Mouse (Mus musculus) heart, embryonic 14.5 days (tissue): Measurements from ENCODE around the gene Aco2. TPM values are rescaled to one million over a fixed set of nuclear protein-coding genes. Genes with fewer than 3 reads are reported as not detected.

Source experiments
- ATAC-seq: fragments of 200-750 bp; cut with Nextera tagmentation; 2 replicates; pipeline ENCODE4 v1.8.0; 2017; ENCODE audit warnings: low read depth, moderate TSS enrichment; ENCODE audit not compliant: insufficient number of reproducible peaks, insufficient read depth, low FRiP score
- H3K27ac ChIP-seq, 2 experiments: fragments of 200-500 bp in 1 of 2; fragments of 300-500 bp in 1 of 2; sonication (generic) in 1 of 2; replicated peaks in 1 of 2; 2 replicates each; pipeline ENCODE4 v1.5.1; 2012 to 2014; ENCODE audit warnings: low read depth in 2 of 2, low read length in 2 of 2, control low read depth in 1 of 2, mild to moderate bottlenecking in 1 of 2, mixed read lengths in 1 of 2; ENCODE audit not compliant: control insufficient read depth in 1 of 2, insufficient read depth in 1 of 2
- H3K27me3 ChIP-seq: fragments of 300-500 bp; sonication (generic); 2 replicates; pipeline ENCODE4 v1.6.1; 2014; ENCODE audit warnings: mild to moderate bottlenecking, low read length, control low read depth; ENCODE audit not compliant: control insufficient read depth, insufficient read depth
- H3K36me3 ChIP-seq: fragments of 300-500 bp; sonication (generic); 2 replicates; pipeline ENCODE4 v1.6.1; 2014; ENCODE audit warnings: mild to moderate bottlenecking, control low read depth, low read length, mixed read lengths; ENCODE audit not compliant: control insufficient read depth, insufficient read depth
- H3K4me1 ChIP-seq, 2 experiments: fragments of 200-500 bp in 1 of 2; fragments of 300-500 bp in 1 of 2; sonication (generic) in 1 of 2; 2 replicates each; pipeline ENCODE4 v1.6.1; 2012 to 2014; ENCODE audit warnings: low read length in 2 of 2, control low read depth in 1 of 2, mixed read lengths in 1 of 2; ENCODE audit not compliant: control insufficient read depth in 2 of 2, insufficient read depth in 2 of 2
- H3K4me2 ChIP-seq: fragments of 300-500 bp; sonication (generic); 2 replicates; pipeline ENCODE4 v1.6.1; 2014; ENCODE audit warnings: mild to moderate bottlenecking, low read length
- H3K4me3 ChIP-seq, 2 experiments: fragments of 200-500 bp in 1 of 2; fragments of 300-500 bp in 1 of 2; sonication (generic) in 1 of 2; 2 replicates each; pipeline ENCODE4 v1.5.1; 2012 to 2014; ENCODE audit warnings: low read length in 2 of 2, mild to moderate bottlenecking in 2 of 2, control low read depth in 1 of 2, low read depth in 1 of 2, moderate library complexity in 1 of 2; ENCODE audit not compliant: control insufficient read depth in 1 of 2, insufficient read depth in 1 of 2
- H3K9ac ChIP-seq: fragments of 300-500 bp; sonication (generic); 2 replicates; pipeline ENCODE4 v1.6.1; 2014; ENCODE audit warnings: mild to moderate bottlenecking, low read length
- H3K9me3 ChIP-seq: fragments of 300-500 bp; sonication (generic); 2 replicates; pipeline ENCODE4 v1.6.1; 2016; ENCODE audit warnings: low read length, control low read depth; ENCODE audit not compliant: control insufficient read depth
- WGBS: fragments of 180-500 bp; shearing (Covaris S2); extraction: QIAGEN DNeasy Blood & Tissue Kit; methylation state at CpG from one replicate; pipeline ENCODE4 v1.1.7; 2014; 5-methylcytosine and 5-hydroxymethylcytosine counted together
- polyA plus RNA-seq: library from polyadenylated mRNA; unstranded; fragments of >200 nt; fragmentation: Nextera tagmentation; extraction: Ambion mirVana; gene quantifications from 2 replicates; pipeline ENCODE4 v1.2.1, GENCODE M21; 2014

Aco2 gene
- polyA plus RNA-seq, 1 experiment from 2014 or later = 571 TPM

DNA sequence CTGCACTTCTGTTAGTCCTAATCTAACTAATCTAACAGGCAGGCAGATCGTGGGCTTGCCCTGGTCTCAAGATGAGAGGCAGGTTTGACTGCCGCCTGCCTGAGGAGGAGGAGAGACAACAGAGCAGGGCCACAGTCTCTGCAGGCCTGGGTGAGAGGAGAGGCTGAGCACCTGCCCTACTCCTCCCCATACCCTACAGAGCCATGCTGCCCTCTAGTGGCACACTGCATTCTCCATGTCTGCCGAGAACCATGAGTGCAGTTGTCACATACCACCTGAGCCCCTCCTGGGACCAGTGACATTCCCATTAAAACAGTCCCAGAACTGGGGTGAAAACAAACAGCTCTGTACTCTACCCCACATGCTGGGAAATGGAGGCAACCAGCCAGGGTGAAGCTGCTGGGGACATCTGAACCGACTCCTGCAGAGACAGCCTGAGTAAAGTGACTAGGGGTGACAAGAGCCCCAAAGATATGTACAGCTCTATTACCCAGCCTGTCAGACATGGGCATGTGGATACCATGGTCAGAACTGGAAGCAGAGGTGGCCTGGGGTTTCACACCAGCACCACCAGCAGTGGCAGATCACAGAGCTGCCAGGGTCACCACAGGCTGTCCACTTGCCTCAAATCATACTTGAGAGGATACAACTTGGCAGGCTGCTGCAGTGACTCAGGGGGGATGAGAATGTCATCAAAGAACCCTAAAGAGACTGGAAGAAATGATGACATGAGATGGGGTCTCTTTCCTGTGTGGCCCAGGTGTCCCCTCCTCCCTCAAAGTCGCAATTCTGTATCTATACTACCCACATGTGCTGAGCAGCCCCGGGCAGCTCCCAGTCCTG, 45.7 kb downstream of the Aco2 start:
- no peaks in the 10 kb centered on the region for H3K27me3 ChIP-seq
- H3K9me3 ChIP-seq = no peaks in the 10 kb centered on the region
- no peak overlapping the region for H3K4me2 ChIP-seq
- no peak overlapping the region for H3K4me3 ChIP-seq
- H3K4me1 ChIP-seq = no peaks in the 10 kb centered on the region
- 56% methylated on average over 6 of the region's 6 CpGs for WGBS
- ATAC-seq = no peak
- no peak overlapping the region for H3K9ac ChIP-seq
- peaks cover 44% of the 10 kb centered on the region for H3K36me3 ChIP-seq
- no peak overlapping the region for H3K27ac ChIP-seq

DNA sequence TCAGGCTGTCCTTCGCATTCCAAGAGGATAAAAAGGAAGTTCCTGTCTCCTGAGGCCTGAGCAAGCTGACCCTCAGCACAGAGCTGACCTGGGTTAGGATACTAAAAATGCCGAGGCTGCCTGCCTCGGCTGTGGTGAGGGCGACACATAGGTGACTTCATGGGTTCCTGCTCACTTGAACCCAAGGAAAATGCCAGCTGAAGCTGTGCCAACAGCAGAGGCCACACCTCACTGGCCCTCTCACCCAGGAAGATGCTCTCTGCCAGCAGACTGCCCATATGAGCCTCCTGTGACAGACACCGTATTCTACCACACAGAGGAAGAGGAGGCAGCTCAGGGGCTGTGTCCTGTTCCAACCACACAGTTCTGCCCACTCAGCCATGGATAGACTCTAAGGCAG, 47.0 kb downstream of the Aco2 start:
- Histone ChIP-seq H3K4me1 (no peaks in the 10 kb centered on the region), H3K4me3 (no peak overlapping the region), H3K27ac (no peak overlapping the region), H3K27me3 (no peaks in the 10 kb centered on the region), H3K9me3 (no peaks in the 10 kb centered on the region), H3K4me2 (no peak overlapping the region), H3K36me3 (peaks cover 32% of the 10 kb centered on the region), H3K9ac (no peak overlapping the region)
- ATAC-seq = no peak
- 76% methylated on average over 5 of the region's 5 CpGs for WGBS

GRCm38 (mm10) chr15:81920546-81921217, 48.6 kb downstream of the Aco2 start:
- Histone ChIP-seq H3K9ac (no peak overlapping the region), H3K4me2 (no peak overlapping the region), H3K27me3 (no peaks in the 10 kb centered on the region), H3K4me1 (peaks cover 7 to 10% of the 10 kb centered on the region in 2 experiments; a peak in 3 of 4 replicates), H3K4me3 (no peak overlapping the region), H3K27ac (no peak overlapping the region), H3K9me3 (no peaks in the 10 kb centered on the region), H3K36me3 (peaks cover 15% of the 10 kb centered on the region)
- 81% methylated on average over 10 of the region's 10 CpGs for WGBS
- no peak for ATAC-seq

- Histone ChIP-seq H3K4me1 (peaks cover 7 to 10% of the 10 kb centered on the region in 2 experiments; a peak in 3 of 4 replicates), H3K9me3 (no peaks in the 10 kb centered on the region), H3K4me3 (no peak overlapping the region), H3K4me2 (no peak overlapping the region), H3K9ac (no peak overlapping the region), H3K36me3 (peaks cover 10% of the 10 kb centered on the region), H3K27ac (no peak overlapping the region), H3K27me3 (no peaks in the 10 kb centered on the region)
- no peak for ATAC-seq
- WGBS = 70% methylated on average over 5 of the region's 5 CpGs
Observed at GRCm38 (mm10) chr15:81921255-81921654, 49.1 kb downstream of the Aco2 start.

DNA sequence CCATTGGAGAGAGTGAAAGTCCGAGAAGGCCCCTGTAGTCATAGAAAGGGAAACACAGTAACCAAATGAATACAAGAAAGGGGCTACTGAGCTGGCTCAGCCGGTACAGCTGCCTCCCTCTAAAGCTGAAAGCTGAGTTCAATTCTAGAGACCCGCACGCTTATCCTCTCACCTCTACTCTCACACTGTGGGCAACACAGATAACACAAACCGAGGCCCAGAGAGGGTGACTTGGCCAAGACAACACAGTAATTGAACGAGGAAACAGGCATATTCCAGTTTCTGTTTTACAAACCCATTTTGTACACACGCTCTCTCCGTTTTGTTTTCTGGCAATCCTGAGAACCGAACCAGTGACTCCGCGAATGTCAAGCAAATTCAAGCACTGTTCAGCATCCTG, 52.8 kb downstream of the Aco2 start:
- peak overlapping the region; percentile 94 for H3K4me2 ChIP-seq
- 85% methylated on average over 11 of the region's 11 CpGs for WGBS
- H3K27me3 ChIP-seq = no peaks in the 10 kb centered on the region
- no peaks in the 10 kb centered on the region for H3K36me3 ChIP-seq
- peaks cover 10 to 13% of the 10 kb centered on the region in 2 experiments; a peak in 3 of 4 replicates for H3K4me1 ChIP-seq
- H3K9ac ChIP-seq = peak overlapping the region; percentile 81; the same call in 1 of the 2 replicates
- no peaks in the 10 kb centered on the region for H3K9me3 ChIP-seq
- H3K27ac ChIP-seq = no peak overlapping the region
- peak overlapping the region; percentile 63 to 73; a peak in 3 of 4 replicates for H3K4me3 ChIP-seq
- no peak for ATAC-seq

DNA sequence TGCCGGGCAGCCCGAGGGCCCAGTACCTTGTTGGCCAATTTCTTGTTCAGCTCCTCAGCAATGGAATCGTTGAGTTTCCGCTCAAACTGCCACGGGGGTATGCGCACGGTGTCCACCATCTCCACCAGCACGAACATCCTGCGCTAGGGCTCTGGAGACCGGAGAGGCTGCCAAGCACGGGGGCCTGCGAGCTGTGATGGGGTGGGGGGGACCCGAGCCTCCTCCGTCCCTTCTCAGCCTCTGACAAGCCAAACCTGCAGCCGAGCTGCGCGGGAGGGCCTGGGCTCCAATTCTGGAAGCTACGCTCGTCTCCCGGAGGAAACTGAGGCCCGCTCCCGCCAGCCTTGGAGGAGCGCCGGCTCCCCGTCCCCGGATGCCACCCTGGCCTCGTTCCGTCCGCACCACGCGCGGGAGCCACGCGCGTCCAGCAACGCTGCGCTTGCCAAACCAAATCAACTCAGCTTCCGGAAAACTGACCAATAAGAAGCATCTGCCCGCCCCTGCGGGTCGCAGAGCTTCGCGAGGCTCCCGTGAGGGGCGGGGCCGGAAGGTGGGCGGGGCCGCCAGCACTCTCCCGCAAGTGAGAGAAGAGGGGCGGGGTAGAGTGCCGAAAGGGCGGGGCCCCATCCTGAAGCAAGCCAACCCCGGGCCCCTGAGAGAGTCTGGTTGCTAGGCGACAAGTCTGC, 53.8 kb downstream of the Aco2 start, which contains the start of gene Polr3h:
Gene Polr3h (minus strand): TSS at position 481 of the 686 bp plus-strand sequence.
- under 1% methylated on average over 54 of the region's 54 CpGs for WGBS
- Histone ChIP-seq H3K4me1 (peaks cover 10 to 13% of the 10 kb centered on the region in 2 experiments; a peak in 3 of 4 replicates), H3K4me3 (peak within 1 kb of the TSS; percentile 63 to 73), H3K27ac (peak within 1 kb of the TSS in 1 of 2 experiments; percentile 20; a peak in 1 of 4 replicates), H3K27me3 (no peaks in the 10 kb centered on the region), H3K9ac (peak within 1 kb of the TSS; percentile 81), H3K4me2 (peak within 1 kb of the TSS; percentile 94), H3K36me3 (no peaks in the 10 kb centered on the region), H3K9me3 (no peaks in the 10 kb centered on the region)
- ATAC-seq = peak; percentile 95

GRCm38 (mm10) chr15:81926446-81926822, 54.3 kb downstream of the Aco2 start:
- WGBS = 36% methylated on average over 9 of the region's 9 CpGs
- H3K4me2 ChIP-seq = peak overlapping the region; percentile 94
- H3K9me3 ChIP-seq = no peaks in the 10 kb centered on the region
- H3K4me3 ChIP-seq = peak overlapping the region in 1 of 2 experiments; percentile 4; a peak in 1 of 4 replicates
- no peak overlapping the region for H3K27ac ChIP-seq
- 0 out of 2 replicates have a peak overlapping the region, but pooled peaks have one; percentile 10 for H3K9ac ChIP-seq
- no peaks in the 10 kb centered on the region for H3K36me3 ChIP-seq
- ATAC-seq = no peak
- H3K4me1 ChIP-seq = peaks cover 10 to 13% of the 10 kb centered on the region in 2 experiments; a peak in 3 of 4 replicates
- H3K27me3 ChIP-seq = no peaks in the 10 kb centered on the region
